Mouse (Mus musculus) A20 (cell line): ENCODE results near the gene Slc35b1.

ENCODE experiments used
- DNase-seq: peaks from one replicate; pipeline ENCODE4 v3.0.0-alpha.2; 2011; ENCODE audit warnings: low read depth, low spot score

Gene Slc35b1

GRCm38 (mm10) chr11:95365596-95365995, 18.9 kb upstream of the Slc35b1 start:
- DNase-seq: no peak

- DNase-seq: no peak
Measured at GRCm38 (mm10) chr11:95366280-95366897, 18.1 kb upstream of the Slc35b1 start.

GRCm38 (mm10) chr11:95367011-95367735, 17.3 kb upstream of the Slc35b1 start:
- DNase-seq: no peak

GRCm38 (mm10) chr11:95368231-95368823, 16.2 kb upstream of the Slc35b1 start:
- no peak for DNase-seq

GRCm38 (mm10) chr11:95368871-95369270, 15.6 kb upstream of the Slc35b1 start:
- DNase-seq: no peak

- DNase-seq: no peak
Measured at GRCm38 (mm10) chr11:95369964-95370890, 14.3 kb upstream of the Slc35b1 start.

- DNase-seq: no peak
Measured at GRCm38 (mm10) chr11:95371182-95371581, 13.3 kb upstream of the Slc35b1 start.

- no peak for DNase-seq
Measured at GRCm38 (mm10) chr11:95378926-95379325, 5.6 kb upstream of the Slc35b1 start.

- no peak for DNase-seq
Measured at GRCm38 (mm10) chr11:95379552-95379951, 4.9 kb upstream of the Slc35b1 start.

GRCm38 (mm10) chr11:95380711-95381110, 3.8 kb upstream of the Slc35b1 start:
- DNase-seq: no peak

- DNase-seq: no peak
Measured at GRCm38 (mm10) chr11:95381146-95381545, 3.3 kb upstream of the Slc35b1 start.

GRCm38 (mm10) chr11:95383331-95383986, 1.0 kb upstream of the Slc35b1 start:
- DNase-seq: peak; percentile 13

- no peak for DNase-seq
Measured at GRCm38 (mm10) chr11:95384004-95384318, 531 bp upstream of the Slc35b1 start.

GRCm38 (mm10) chr11:95384973-95385320, 455 bp downstream of the Slc35b1 start:
- no peak for DNase-seq

- no peak for DNase-seq
Measured at GRCm38 (mm10) chr11:95387354-95387753, 2.9 kb downstream of the Slc35b1 start.

- no peak for DNase-seq
Measured at GRCm38 (mm10) chr11:95389006-95389405, 4.5 kb downstream of the Slc35b1 start.

- no peak for DNase-seq
Measured at GRCm38 (mm10) chr11:95390420-95390819, 5.9 kb downstream of the Slc35b1 start.

- no peak for DNase-seq
Measured at GRCm38 (mm10) chr11:95391201-95391600, 6.7 kb downstream of the Slc35b1 start.

GRCm38 (mm10) chr11:95391743-95392142, 7.3 kb downstream of the Slc35b1 start:
- no peak for DNase-seq

- no peak for DNase-seq
Measured at GRCm38 (mm10) chr11:95392223-95392667, 7.8 kb downstream of the Slc35b1 start.

- no peak for DNase-seq
Measured at GRCm38 (mm10) chr11:95392708-95393499, 8.4 kb downstream of the Slc35b1 start.
